Mouse (Mus musculus) heart, embryonic 14.5 days (tissue): ENCODE measurements around the gene Gusb. TPM values are rescaled to one million over a fixed set of nuclear protein-coding genes. Genes with fewer than 3 reads are reported as not detected.

Source experiments
- ATAC-seq: fragments of 200-750 bp; cut with Nextera tagmentation; 2 replicates; pipeline ENCODE4 v1.8.0; 2017; ENCODE audit warnings: low read depth, moderate TSS enrichment; ENCODE audit not compliant: insufficient number of reproducible peaks, insufficient read depth, low FRiP score
- H3K27ac ChIP-seq, 2 experiments: fragments of 200-500 bp in 1 of 2; fragments of 300-500 bp in 1 of 2; sonication (generic) in 1 of 2; replicated peaks in 1 of 2; 2 replicates each; pipeline ENCODE4 v1.5.1; 2012 to 2014; ENCODE audit warnings: low read depth in 2 of 2, low read length in 2 of 2, control low read depth in 1 of 2, mild to moderate bottlenecking in 1 of 2, mixed read lengths in 1 of 2; ENCODE audit not compliant: control insufficient read depth in 1 of 2, insufficient read depth in 1 of 2
- H3K27me3 ChIP-seq: fragments of 300-500 bp; sonication (generic); 2 replicates; pipeline ENCODE4 v1.6.1; 2014; ENCODE audit warnings: mild to moderate bottlenecking, low read length, control low read depth; ENCODE audit not compliant: control insufficient read depth, insufficient read depth
- H3K36me3 ChIP-seq: fragments of 300-500 bp; sonication (generic); 2 replicates; pipeline ENCODE4 v1.6.1; 2014; ENCODE audit warnings: mild to moderate bottlenecking, control low read depth, low read length, mixed read lengths; ENCODE audit not compliant: control insufficient read depth, insufficient read depth
- H3K4me1 ChIP-seq, 2 experiments: fragments of 200-500 bp in 1 of 2; fragments of 300-500 bp in 1 of 2; sonication (generic) in 1 of 2; 2 replicates each; pipeline ENCODE4 v1.6.1; 2012 to 2014; ENCODE audit warnings: low read length in 2 of 2, control low read depth in 1 of 2, mixed read lengths in 1 of 2; ENCODE audit not compliant: control insufficient read depth in 2 of 2, insufficient read depth in 2 of 2
- H3K4me2 ChIP-seq: fragments of 300-500 bp; sonication (generic); 2 replicates; pipeline ENCODE4 v1.6.1; 2014; ENCODE audit warnings: mild to moderate bottlenecking, low read length
- H3K4me3 ChIP-seq, 2 experiments: fragments of 200-500 bp in 1 of 2; fragments of 300-500 bp in 1 of 2; sonication (generic) in 1 of 2; 2 replicates each; pipeline ENCODE4 v1.5.1; 2012 to 2014; ENCODE audit warnings: low read length in 2 of 2, mild to moderate bottlenecking in 2 of 2, control low read depth in 1 of 2, low read depth in 1 of 2, moderate library complexity in 1 of 2; ENCODE audit not compliant: control insufficient read depth in 1 of 2, insufficient read depth in 1 of 2
- H3K9ac ChIP-seq: fragments of 300-500 bp; sonication (generic); 2 replicates; pipeline ENCODE4 v1.6.1; 2014; ENCODE audit warnings: mild to moderate bottlenecking, low read length
- H3K9me3 ChIP-seq: fragments of 300-500 bp; sonication (generic); 2 replicates; pipeline ENCODE4 v1.6.1; 2016; ENCODE audit warnings: low read length, control low read depth; ENCODE audit not compliant: control insufficient read depth
- WGBS: fragments of 180-500 bp; shearing (Covaris S2); extraction: QIAGEN DNeasy Blood & Tissue Kit; methylation state at CpG from one replicate; pipeline ENCODE4 v1.1.7; 2014; 5-methylcytosine and 5-hydroxymethylcytosine counted together
- polyA plus RNA-seq: library from polyadenylated mRNA; unstranded; fragments of >200 nt; fragmentation: Nextera tagmentation; extraction: Ambion mirVana; gene quantifications from 2 replicates; pipeline ENCODE4 v1.2.1, GENCODE M21; 2014

The Gusb gene
- polyA plus RNA-seq, 1 experiment from 2014 or later, result 49.2 TPM

- Histone ChIP-seq H3K4me2 (peak overlapping the region; percentile 66), H3K36me3 (no peaks in the 10 kb centered on the region), H3K9ac (peak overlapping the region; percentile 56), H3K9me3 (no peaks in the 10 kb centered on the region), H3K27me3 (no peaks in the 10 kb centered on the region; the same call in 1 of the 2 replicates), H3K4me1 (peaks cover 5 to 9% of the 10 kb centered on the region in 2 experiments), H3K27ac (no peak overlapping the region), H3K4me3 (peak overlapping the region in 1 of 2 experiments; percentile 46; a peak in 2 of 4 replicates)
- 41% methylated on average over 12 of the region's 12 CpGs for WGBS
- ATAC-seq, result no peak
Measured at GRCm38 (mm10) chr5:130023067-130023766, 20.4 kb upstream of the Gusb start.

- Histone ChIP-seq H3K9me3 (no peaks in the 10 kb centered on the region), H3K27me3 (no peaks in the 10 kb centered on the region; the same call in 1 of the 2 replicates), H3K4me3 (no peak overlapping the region), H3K4me1 (peaks cover 5 to 9% of the 10 kb centered on the region in 2 experiments), H3K36me3 (no peaks in the 10 kb centered on the region), H3K4me2 (no peak overlapping the region), H3K27ac (no peak overlapping the region), H3K9ac (no peak overlapping the region)
- WGBS, result 83% methylated on average over 7 of the region's 7 CpGs
- ATAC-seq, result no peak
Measured at GRCm38 (mm10) chr5:130022366-130022765, 19.5 kb upstream of the Gusb start.

GRCm38 (mm10) chr5:130021361-130021966, 18.6 kb upstream of the Gusb start:
- no peaks in the 10 kb centered on the region for H3K9me3 ChIP-seq
- H3K27me3 ChIP-seq, result no peaks in the 10 kb centered on the region; the same call in 1 of the 2 replicates
- no peak overlapping the region for H3K9ac ChIP-seq
- no peak for ATAC-seq
- H3K27ac ChIP-seq, result no peak overlapping the region
- H3K4me3 ChIP-seq, result no peak overlapping the region
- H3K4me1 ChIP-seq, result peaks cover 5 to 9% of the 10 kb centered on the region in 2 experiments
- H3K36me3 ChIP-seq, result no peaks in the 10 kb centered on the region
- 56% methylated on average over 5 of the region's 5 CpGs for WGBS
- H3K4me2 ChIP-seq, result no peak overlapping the region

- Histone ChIP-seq H3K36me3 (peaks cover 6% of the 10 kb centered on the region; the same call in 1 of the 2 replicates), H3K4me3 (no peak overlapping the region), H3K27me3 (no peaks in the 10 kb centered on the region), H3K9ac (no peak overlapping the region), H3K4me2 (no peak overlapping the region), H3K9me3 (no peaks in the 10 kb centered on the region), H3K27ac (no peak overlapping the region), H3K4me1 (peaks cover 5 to 6% of the 10 kb centered on the region in 2 experiments)
- ATAC-seq, result no peak
- 36% methylated on average over 8 of the region's 8 CpGs for WGBS
Measured at GRCm38 (mm10) chr5:130019461-130019860, 16.6 kb upstream of the Gusb start.

- WGBS, result 95% methylated on average over 3 of the region's 3 CpGs
- no peak for ATAC-seq
- H3K36me3 ChIP-seq, result peaks cover 6% of the 10 kb centered on the region; the same call in 1 of the 2 replicates
Measured at GRCm38 (mm10) chr5:130015104-130015503, 12.3 kb upstream of the Gusb start.

GRCm38 (mm10) chr5:130010961-130011360, 8.1 kb upstream of the Gusb start:
- H3K9me3 ChIP-seq, result peaks cover 9% of the 10 kb centered on the region
- H3K27ac ChIP-seq, result no peak overlapping the region
- WGBS, result 92% methylated on average over 5 of the region's 5 CpGs
- no peak for ATAC-seq
- no peak overlapping the region for H3K9ac ChIP-seq
- no peaks in the 10 kb centered on the region for H3K4me1 ChIP-seq
- H3K27me3 ChIP-seq, result no peaks in the 10 kb centered on the region
- H3K36me3 ChIP-seq, result peaks cover 6% of the 10 kb centered on the region; the same call in 1 of the 2 replicates
- no peak overlapping the region for H3K4me2 ChIP-seq
- no peak overlapping the region for H3K4me3 ChIP-seq

More at GRCm38 (mm10) chr5:130015104-130015503, 12.3 kb upstream of the Gusb start:
- Histone ChIP-seq H3K4me1 (peaks cover 0 to 4% of the 10 kb centered on the region in 2 experiments; a peak in 1 of 4 replicates), H3K9ac (no peak overlapping the region), H3K27ac (no peak overlapping the region), H3K9me3 (peaks cover 9% of the 10 kb centered on the region), H3K4me2 (no peak overlapping the region), H3K4me3 (no peak overlapping the region), H3K27me3 (no peaks in the 10 kb centered on the region)

GRCm38 (mm10) chr5:130009784-130010183, 6.9 kb upstream of the Gusb start:
- H3K27ac ChIP-seq, result no peak overlapping the region
- no peak overlapping the region for H3K9ac ChIP-seq
- H3K4me1 ChIP-seq, result no peaks in the 10 kb centered on the region
- no peak overlapping the region for H3K4me2 ChIP-seq
- H3K4me3 ChIP-seq, result no peak overlapping the region
- no peaks in the 10 kb centered on the region for H3K27me3 ChIP-seq
- WGBS, result 87% methylated on average over 4 of the region's 4 CpGs
- peaks cover 15% of the 10 kb centered on the region for H3K9me3 ChIP-seq
- H3K36me3 ChIP-seq, result no peaks in the 10 kb centered on the region; the same call in 1 of the 2 replicates
- no peak for ATAC-seq
